22 mouse cellular contexts compared by ENCODE assay signal in the genomic region with DNA sequence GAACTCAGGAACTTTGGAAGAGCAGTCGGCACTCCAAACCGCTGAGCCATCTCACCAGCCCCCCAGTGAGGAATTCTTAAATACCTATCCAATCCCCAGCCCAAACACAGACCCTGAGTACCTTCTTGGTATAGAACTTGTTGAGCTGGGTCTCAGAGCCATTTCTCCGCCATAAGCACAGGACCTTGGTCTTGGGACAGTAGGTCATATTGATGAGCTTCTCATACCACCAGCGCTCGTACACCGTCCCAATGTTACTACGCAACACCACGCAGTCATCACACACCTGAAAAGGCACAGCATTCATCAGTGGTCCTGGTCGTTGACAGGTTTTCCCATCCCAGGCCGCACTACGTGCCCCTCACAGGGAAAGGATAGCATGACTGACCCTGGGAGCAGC. TPM values are rescaled to one million over a fixed set of nuclear protein-coding genes. Genes with fewer than 3 reads are reported as not detected.
DNase-seq lines count a peak whose midpoint lies in the region; ATAC-seq and TF ChIP-seq lines count a peak whose summit lies in the region.
"Had no signal": no experiment of that assay in that cellular context is flagged by ENCODE, and none has a peak within 500 bp of the region (broad histone marks: within the 10 kb centered on the region; RNA-seq: fewer than 3 reads in every experiment).

No protein-coding gene starts in this region.

- no peak overlapping the region for H3K9ac ChIP-seq in liver, postnatal 0 days (replicated peaks)
- H3K9ac ChIP-seq in liver, embryonic 12.5 days, result no peak overlapping the region
- no peak overlapping the region for H3K9ac ChIP-seq in midbrain, embryonic 11.5 days (ENCODE audit: low read length)
- H3K9ac ChIP-seq in midbrain, embryonic 15.5 days, result no peak overlapping the region

- H3K9me3 ChIP-seq in liver, postnatal 0 days (ENCODE audit: low read length), result no peaks in the 10 kb centered on the region
- no peaks in the 10 kb centered on the region for H3K9me3 ChIP-seq in liver, embryonic 12.5 days (replicated peaks)
- no peaks in the 10 kb centered on the region for H3K9me3 ChIP-seq in midbrain, embryonic 11.5 days (ENCODE audit: control insufficient read depth, low read length)
- H3K9me3 ChIP-seq in midbrain, embryonic 15.5 days, result no peaks in the 10 kb centered on the region
- H3K9me3 ChIP-seq: G1E had no signal

- no peak overlapping the region for H3K4me3 ChIP-seq in liver, postnatal 0 days (ENCODE audit: low read depth, low read length)
- H3K4me3 ChIP-seq in liver, embryonic 12.5 days, result no peak overlapping the region
- no peak overlapping the region for H3K4me3 ChIP-seq in midbrain, embryonic 11.5 days (ENCODE audit: low read depth, low read length)
- H3K4me3 ChIP-seq in midbrain, embryonic 15.5 days, result no peak overlapping the region

- H3K27ac ChIP-seq in liver, postnatal 0 days (ENCODE audit: low read depth), result no peak overlapping the region
- H3K27ac ChIP-seq in liver, embryonic 12.5 days, result no peak overlapping the region
- H3K27ac ChIP-seq in midbrain, embryonic 11.5 days (ENCODE audit: low read depth, low read length), result no peak overlapping the region
- H3K27ac ChIP-seq in midbrain, embryonic 15.5 days, result no peak overlapping the region

- WGBS in liver, postnatal 0 days (ENCODE audit: insufficient replicate concordance), result 93% methylated on average over 11 of the region's 11 CpGs
- 92% methylated on average over 11 of the region's 11 CpGs for WGBS in liver, embryonic 12.5 days (ENCODE audit: insufficient replicate concordance)
- WGBS in midbrain, embryonic 11.5 days, result 94% methylated on average over 11 of the region's 11 CpGs
- WGBS in midbrain, embryonic 15.5 days, result 98% methylated on average over 11 of the region's 11 CpGs

- H3K27me3 ChIP-seq in liver, postnatal 0 days (ENCODE audit: insufficient read depth, low read length), result no peaks in the 10 kb centered on the region
- no peaks in the 10 kb centered on the region for H3K27me3 ChIP-seq in liver, embryonic 12.5 days (replicated peaks)
- no peaks in the 10 kb centered on the region for H3K27me3 ChIP-seq in midbrain, embryonic 11.5 days (ENCODE audit: control insufficient read depth, insufficient read depth, low read length)
- no peaks in the 10 kb centered on the region for H3K27me3 ChIP-seq in midbrain, embryonic 15.5 days (replicated peaks)
- H3K27me3 ChIP-seq: CH12.LX, Patski had no signal

- ATAC-seq in liver, postnatal 0 days, result no peak
- no peak for ATAC-seq in liver, embryonic 12.5 days
- ATAC-seq in midbrain, embryonic 11.5 days (ENCODE audit: low FRiP score), result no peak
- no peak for ATAC-seq in midbrain, embryonic 15.5 days (replicated peaks)
- ATAC-seq: activated CD4-positive, CD25-positive, alpha-beta regulatory T cell, adult 4 months; CD4-positive, CD25-positive, alpha-beta regulatory T cell, adult 4 months; Patski had no signal

- H3K36me3 ChIP-seq in liver, postnatal 0 days (replicated peaks; ENCODE audit: insufficient read depth, low read length), result peaks cover 13% of the 10 kb centered on the region
- peaks cover 78% of the 10 kb centered on the region for H3K36me3 ChIP-seq in liver, embryonic 12.5 days
- H3K36me3 ChIP-seq in midbrain, embryonic 11.5 days (ENCODE audit: control insufficient read depth, insufficient read depth, low read length), result peaks cover 4% of the 10 kb centered on the region
- peaks cover 64% of the 10 kb centered on the region for H3K36me3 ChIP-seq in midbrain, embryonic 15.5 days (replicated peaks)

- no peak for TF ChIP-seq EP300 in liver, postnatal 0 days (IDR thresholded peaks at IDR 0.05; ENCODE audit: low read depth)

- no peak for TF ChIP-seq CTCF in liver, postnatal 0 days (IDR thresholded peaks at IDR 0.05; ENCODE audit: low read depth)

- no peak overlapping the region for H3K4me2 ChIP-seq in liver, postnatal 0 days (ENCODE audit: low read depth, low read length)
- no peak overlapping the region for H3K4me2 ChIP-seq in liver, embryonic 12.5 days
- no peak overlapping the region for H3K4me2 ChIP-seq in midbrain, embryonic 11.5 days
- no peak overlapping the region for H3K4me2 ChIP-seq in midbrain, embryonic 15.5 days

- intact Hi-C loops in heart, postnatal 25 days (cut with DNase I), result no loop called here

- H3K4me1 ChIP-seq in liver, postnatal 0 days (ENCODE audit: insufficient read depth), result no peaks in the 10 kb centered on the region
- peaks cover 9% of the 10 kb centered on the region; the same call in 1 of the 2 replicates for H3K4me1 ChIP-seq in liver, embryonic 12.5 days
- no peaks in the 10 kb centered on the region for H3K4me1 ChIP-seq in midbrain, embryonic 11.5 days (ENCODE audit: control insufficient read depth, insufficient read depth, low read length)
- H3K4me1 ChIP-seq in midbrain, embryonic 15.5 days, result no peaks in the 10 kb centered on the region

- DNase-seq in heart, adult 11 months, result peak; percentile 86
- no peak for DNase-seq in heart, postnatal 25 days (ENCODE audit: low spot score)
- peak; percentile 7 for DNase-seq in liver, postnatal 0 days
- DNase-seq in midbrain, embryonic 11.5 days (ENCODE audit: low spot score, missing footprints), result peak; percentile 59
- DNase-seq: adrenal gland, adult 2 months; adrenal gland, adult 8-10 months; adrenal gland, postnatal 10 days; adrenal gland, postnatal 14 days; adrenal gland, postnatal 25 days; adrenal gland, postnatal 36 days; B cell, adult 2 months; cerebellum, adult 11 months; cerebellum, adult 11-12 months; cerebellum, adult 18-20 months had no signal

RNA-seq across cellular contexts. Expression of a gene that starts 25.5 kb away (rescaled TPM):
- total RNA-seq in heart, postnatal 25 days (2021), result 1,000 to 10,000 TPM; 1,615 to 1,699 TPM
- polyA plus RNA-seq in liver, postnatal 0 days (2015; fragmentation: Nextera tagmentation; extraction: Ambion mirVana), result 0.04 TPM in 2 replicates
- polyA plus RNA-seq in liver, embryonic 12.5 days (2016; fragmentation: Nextera tagmentation; extraction: Ambion mirVana), result 0.23 and 0.39 TPM in 2 replicates
- not detected in 2 replicates for polyA plus RNA-seq in midbrain, embryonic 11.5 days (2014; fragmentation: Nextera tagmentation; extraction: Ambion mirVana)
- polyA plus RNA-seq in midbrain, embryonic 15.5 days (2015; fragmentation: Nextera tagmentation; extraction: Ambion mirVana), result 0.05 and 0.41 TPM in 2 replicates
- total RNA-seq: adrenal gland, postnatal 14 days; adrenal gland, postnatal 25 days; adrenal gland, postnatal 36 days; G1E had no signal
- polyA plus RNA-seq: activated CD4-positive, CD25-positive, alpha-beta regulatory T cell, adult 4 months; adrenal gland, adult 2 months; C2C12; CD4-positive, CD25-positive, alpha-beta regulatory T cell, adult 4 months; G1E; Patski had no signal

RNA-seq across cellular contexts. Expression of a gene that starts 40.2 kb away (rescaled TPM):
- total RNA-seq in heart, postnatal 25 days (2021), result 1 to 10 TPM; 5.4 to 6.2 TPM
- polyA plus RNA-seq in liver, postnatal 0 days (2015; fragmentation: Nextera tagmentation; extraction: Ambion mirVana), result 2.9 and 3.6 TPM in 2 replicates
- 12.1 and 13.4 TPM in 2 replicates for polyA plus RNA-seq in liver, embryonic 12.5 days (2016; fragmentation: Nextera tagmentation; extraction: Ambion mirVana)
- 16.9 and 17.3 TPM in 2 replicates for polyA plus RNA-seq in midbrain, embryonic 11.5 days (2014; fragmentation: Nextera tagmentation; extraction: Ambion mirVana)
- polyA plus RNA-seq in midbrain, embryonic 15.5 days (2015; fragmentation: Nextera tagmentation; extraction: Ambion mirVana), result 65.4 and 69.3 TPM in 2 replicates

RNA-seq across cellular contexts. Expression of a gene that starts 59.2 kb away (rescaled TPM):
- total RNA-seq in heart, postnatal 25 days (2021), result 10 to 100 TPM; 13.8 to 15.9 TPM
- 30.0 and 31.0 TPM in 2 replicates for polyA plus RNA-seq in liver, postnatal 0 days (2015; fragmentation: Nextera tagmentation; extraction: Ambion mirVana)
- polyA plus RNA-seq in liver, embryonic 12.5 days (2016; fragmentation: Nextera tagmentation; extraction: Ambion mirVana), result 12.9 and 13.5 TPM in 2 replicates
- 1.7 and 1.9 TPM in 2 replicates for polyA plus RNA-seq in midbrain, embryonic 11.5 days (2014; fragmentation: Nextera tagmentation; extraction: Ambion mirVana)
- 2.7 and 3.0 TPM in 2 replicates for polyA plus RNA-seq in midbrain, embryonic 15.5 days (2015; fragmentation: Nextera tagmentation; extraction: Ambion mirVana)

RNA-seq across cellular contexts. Expression of a gene that starts 59.3 kb away (rescaled TPM):
- 10 to 100 TPM; 17.6 to 22.8 TPM for total RNA-seq in heart, postnatal 25 days (2021)
- polyA plus RNA-seq in liver, postnatal 0 days (2015; fragmentation: Nextera tagmentation; extraction: Ambion mirVana), result 13.0 and 14.1 TPM in 2 replicates
- polyA plus RNA-seq in liver, embryonic 12.5 days (2016; fragmentation: Nextera tagmentation; extraction: Ambion mirVana), result 9.6 and 10.3 TPM in 2 replicates
- polyA plus RNA-seq in midbrain, embryonic 11.5 days (2014; fragmentation: Nextera tagmentation; extraction: Ambion mirVana), result 34.6 and 38.8 TPM in 2 replicates
- polyA plus RNA-seq in midbrain, embryonic 15.5 days (2015; fragmentation: Nextera tagmentation; extraction: Ambion mirVana), result 37.2 and 43.6 TPM in 2 replicates
